Mouse (Mus musculus): ENCODE results near the gene Gm18596.

GRCm38 (mm10) chr10:77697133-77697532 is 45.3 kb downstream of the Gm18596 start, which contains the start of gene Gm9508:
- TF ChIP-seq CTCF (IDR thresholded peaks at IDR 0.05; ENCODE audit: low read depth) (no peak), EP300 (IDR thresholded peaks at IDR 0.05; ENCODE audit: low read depth) (no peak)
